Mouse (Mus musculus) hindbrain, embryonic 11.5 days (tissue): ENCODE measurements around the gene Haus4. TPM values are rescaled to one million over a fixed set of nuclear protein-coding genes. Genes with fewer than 3 reads are reported as not detected.
A peak's percentile ranks its signal among the peaks of the same experiment; 100 is the strongest.

ENCODE experiments used
- ATAC-seq: fragments of 200-750 bp; cut with Nextera tagmentation; 2 replicates; pipeline ENCODE4 v1.8.0; 2017; ENCODE audit warnings: mild to moderate bottlenecking, moderate TSS enrichment, moderate library complexity; ENCODE audit not compliant: low FRiP score
- DNase-seq: peaks from one replicate; pipeline ENCODE4 v3.0.0-alpha.2; 2015; ENCODE audit warnings: low spot score
- H3K27ac ChIP-seq: fragments of 300-500 bp; sonication (generic); 2 replicates; pipeline ENCODE4 v1.5.1; 2014; ENCODE audit warnings: mild to moderate bottlenecking, low read depth, low read length
- H3K27me3 ChIP-seq: fragments of 300-500 bp; sonication (generic); 2 replicates; pipeline ENCODE4 v1.6.1; 2014; ENCODE audit warnings: mild to moderate bottlenecking, low read length, moderate library complexity, mixed read lengths; ENCODE audit not compliant: control insufficient read depth, insufficient read depth
- H3K36me3 ChIP-seq: fragments of 300-500 bp; sonication (generic); 2 replicates; pipeline ENCODE4 v1.6.1; 2014; ENCODE audit warnings: mild to moderate bottlenecking, low read length, moderate library complexity, mixed read lengths; ENCODE audit not compliant: control insufficient read depth, insufficient read depth
- H3K4me1 ChIP-seq: fragments of 300-500 bp; sonication (generic); replicated peaks from 2 replicates; pipeline ENCODE4 v1.6.1; 2014; ENCODE audit warnings: low read length, mixed read lengths; ENCODE audit not compliant: control insufficient read depth, insufficient read depth
- H3K4me2 ChIP-seq: fragments of 300-500 bp; sonication (generic); replicated peaks from 2 replicates; pipeline ENCODE4 v1.6.1; 2014; ENCODE audit warnings: mild to moderate bottlenecking, low read depth, low read length
- H3K4me3 ChIP-seq: fragments of 300-500 bp; sonication (generic); 2 replicates; pipeline ENCODE4 v1.5.1; 2014; ENCODE audit warnings: low read depth, low read length
- H3K9ac ChIP-seq: fragments of 300-500 bp; sonication (generic); 2 replicates; pipeline ENCODE4 v1.6.1; 2014; ENCODE audit warnings: low read depth, low read length
- H3K9me3 ChIP-seq: fragments of 300-500 bp; sonication (generic); 2 replicates; pipeline ENCODE4 v1.6.1; 2016; ENCODE audit warnings: low read length; ENCODE audit not compliant: control insufficient read depth
- WGBS: fragments of 180-500 bp; shearing (Covaris S2); extraction: QIAGEN DNeasy Blood & Tissue Kit; methylation state at CpG from one replicate; pipeline ENCODE4 v1.1.7; 2014; 5-methylcytosine and 5-hydroxymethylcytosine counted together
- polyA plus RNA-seq: library from polyadenylated mRNA; unstranded; fragments of >200 nt; fragmentation: Nextera tagmentation; extraction: Ambion mirVana; gene quantifications from 2 replicates; pipeline ENCODE4 v1.2.1, GENCODE M21; 2014

The Haus4 gene
- polyA plus RNA-seq, 1 experiment from 2014 or later = 34.8 TPM

GRCm38 (mm10) chr14:54528007-54528393, 26.4 kb downstream of the Haus4 start:
- 18% methylated on average over 5 of the region's 5 CpGs for WGBS
- Histone ChIP-seq H3K9ac (no peak overlapping the region; the same call in 1 of the 2 replicates), H3K36me3 (no peaks in the 10 kb centered on the region), H3K9me3 (no peaks in the 10 kb centered on the region), H3K27me3 (no peaks in the 10 kb centered on the region), H3K4me2 (no peak overlapping the region), H3K27ac (peak overlapping the region; percentile 82), H3K4me1 (no peaks in the 10 kb centered on the region; the same call in 1 of the 2 replicates), H3K4me3 (no peak overlapping the region)
- DNase-seq (no peak), ATAC-seq (peak; percentile 20; the same call in 1 of the 2 replicates)

DNA sequence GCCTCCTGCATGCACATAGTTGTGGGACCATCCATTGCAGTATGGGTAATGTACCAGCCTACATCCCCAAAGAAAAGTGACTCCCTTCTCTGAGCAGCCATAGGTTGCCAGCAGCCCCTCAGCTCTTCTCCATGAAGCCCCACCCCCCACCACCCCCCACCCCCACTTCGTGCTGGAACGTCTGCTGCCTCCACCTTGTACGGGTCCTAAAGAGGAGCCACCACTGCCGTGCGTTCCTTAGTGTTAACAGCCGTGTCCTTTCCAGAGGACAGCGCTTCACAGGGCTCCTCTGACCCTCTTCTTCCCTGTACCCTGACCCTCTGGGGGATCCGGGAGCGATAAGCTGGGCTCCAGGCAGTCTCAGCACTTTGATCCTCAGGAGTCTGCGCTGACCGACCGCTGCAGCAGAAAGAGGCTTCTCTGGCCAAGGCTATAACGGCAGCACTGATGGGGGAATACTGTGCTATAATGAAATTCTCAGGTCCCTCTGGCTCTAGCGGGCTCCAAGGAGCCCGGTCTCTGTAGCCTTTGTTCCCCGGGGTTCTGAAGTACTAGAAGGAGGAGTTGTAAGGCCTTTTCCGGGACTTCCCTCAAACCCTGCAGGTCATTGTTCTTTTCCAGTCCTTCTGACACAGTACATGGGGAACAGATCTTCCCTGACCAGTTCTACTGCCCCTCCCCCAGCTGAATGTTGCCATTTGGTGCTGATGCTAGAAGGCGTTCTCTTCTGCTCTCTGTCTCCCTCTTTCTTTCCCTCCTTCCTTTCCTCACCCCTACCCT, 27.0 kb downstream of the Haus4 start:
- Histone ChIP-seq H3K9me3 (no peaks in the 10 kb centered on the region), H3K4me2 (peak overlapping the region; percentile 63), H3K27ac (peak overlapping the region; percentile 82), H3K36me3 (no peaks in the 10 kb centered on the region), H3K9ac (peak overlapping the region; percentile 65), H3K4me1 (no peaks in the 10 kb centered on the region; the same call in 1 of the 2 replicates), H3K27me3 (no peaks in the 10 kb centered on the region), H3K4me3 (peak overlapping the region; percentile 33)
- under 1% methylated on average over 18 of the region's 18 CpGs for WGBS
- DNase-seq (peak; percentile 68), ATAC-seq (peak; percentile 81)

- no peak for DNase-seq
- Histone ChIP-seq H3K36me3 (no peaks in the 10 kb centered on the region), H3K27me3 (no peaks in the 10 kb centered on the region), H3K9ac (no peak overlapping the region), H3K4me3 (no peak overlapping the region), H3K9me3 (no peaks in the 10 kb centered on the region), H3K4me2 (no peak overlapping the region), H3K27ac (no peak overlapping the region), H3K4me1 (no peaks in the 10 kb centered on the region; the same call in 1 of the 2 replicates)
- ATAC-seq = no peak
- WGBS = 33% methylated on average over 6 of the region's 6 CpGs
Observed at GRCm38 (mm10) chr14:54523600-54523999, 30.8 kb downstream of the Haus4 start.

DNA sequence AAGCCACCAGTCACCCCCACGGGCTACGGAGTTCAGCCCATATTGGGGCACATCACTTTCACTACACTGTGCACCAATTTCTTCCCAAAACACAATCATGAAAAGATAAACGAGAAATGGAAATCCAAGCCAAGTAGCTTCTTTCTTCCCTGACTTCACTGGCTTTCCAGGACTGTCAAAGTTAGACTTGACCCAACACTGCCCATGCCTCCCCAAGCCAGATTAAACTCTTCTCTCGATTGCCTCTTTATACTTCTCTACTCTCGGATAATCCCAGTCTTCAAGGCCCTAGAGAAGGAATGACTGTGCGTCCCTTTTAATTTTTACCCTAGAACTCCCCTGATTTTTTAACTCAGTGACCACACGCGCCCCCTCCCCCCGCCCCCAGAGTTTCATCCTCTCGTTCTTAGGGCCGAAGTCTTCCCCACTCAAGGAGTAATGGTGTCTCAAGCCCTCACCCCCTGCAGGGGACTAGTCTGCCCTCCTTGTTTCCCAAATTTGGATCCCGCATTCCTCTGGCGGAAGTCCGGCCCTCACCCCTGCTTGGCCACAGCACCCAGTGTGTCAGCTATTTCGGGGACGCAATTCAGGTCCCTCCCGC, 37.6 kb downstream of the Haus4 start:
- Histone ChIP-seq H3K4me2 (peak overlapping the region; percentile 57), H3K27ac (no peak overlapping the region), H3K4me3 (peak overlapping the region; percentile 55), H3K9me3 (no peaks in the 10 kb centered on the region), H3K4me1 (0 out of 2 replicates have a peak, but pooled peaks cover 3% of the 10 kb centered on the region), H3K27me3 (no peaks in the 10 kb centered on the region), H3K36me3 (peaks cover 16% of the 10 kb centered on the region), H3K9ac (peak overlapping the region; percentile 62)
- WGBS = 6% methylated on average over 17 of the region's 17 CpGs
- no peak for DNase-seq
- peak; percentile 10 for ATAC-seq

GRCm38 (mm10) chr14:54509774-54510173, 44.6 kb downstream of the Haus4 start:
- no peaks in the 10 kb centered on the region for H3K4me1 ChIP-seq
- peaks cover 42% of the 10 kb centered on the region for H3K36me3 ChIP-seq
- H3K9ac ChIP-seq = no peak overlapping the region
- 96% methylated on average over 9 of the region's 9 CpGs for WGBS
- no peaks in the 10 kb centered on the region for H3K27me3 ChIP-seq
- no peak for DNase-seq
- no peak for ATAC-seq
- no peak overlapping the region for H3K4me2 ChIP-seq
- no peak overlapping the region for H3K27ac ChIP-seq
- no peaks in the 10 kb centered on the region for H3K9me3 ChIP-seq
- no peak overlapping the region for H3K4me3 ChIP-seq

GRCm38 (mm10) chr14:54503092-54503491, 51.3 kb downstream of the Haus4 start:
- Histone ChIP-seq H3K9ac (no peak overlapping the region), H3K9me3 (no peaks in the 10 kb centered on the region), H3K4me2 (no peak overlapping the region), H3K27ac (no peak overlapping the region), H3K27me3 (no peaks in the 10 kb centered on the region), H3K4me1 (no peaks in the 10 kb centered on the region), H3K4me3 (no peak overlapping the region), H3K36me3 (peaks cover 7% of the 10 kb centered on the region; the same call in 1 of the 2 replicates)
- DNase-seq (no peak), ATAC-seq (no peak)
- WGBS = 78% methylated on average over 2 of the region's 2 CpGs

DNA sequence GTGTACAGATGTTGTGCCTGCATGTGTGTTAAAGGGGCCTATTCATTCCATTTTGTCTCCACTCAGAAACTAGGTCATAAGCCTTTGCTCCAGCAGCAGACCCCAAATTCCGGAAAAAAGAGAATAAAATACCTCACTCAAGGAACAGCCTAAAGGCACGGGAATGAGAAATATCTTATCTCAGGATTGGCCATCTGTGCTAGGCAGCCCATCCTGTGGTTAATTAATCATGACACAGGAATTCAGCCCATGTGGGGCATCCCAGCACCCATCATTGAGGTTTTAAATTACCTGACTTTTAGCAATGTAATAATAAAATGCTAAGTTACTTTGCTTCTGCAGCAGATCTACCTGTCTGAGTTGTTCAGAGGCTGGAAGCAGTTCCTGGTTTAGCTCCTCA, 53.1 kb downstream of the Haus4 start:
- no peaks in the 10 kb centered on the region; the same call in 1 of the 2 replicates for H3K36me3 ChIP-seq
- H3K4me2 ChIP-seq = no peak overlapping the region
- ATAC-seq (no peak), DNase-seq (no peak)
- H3K9me3 ChIP-seq = no peaks in the 10 kb centered on the region
- no peak overlapping the region for H3K9ac ChIP-seq
- 63% methylated on average over 2 of the region's 2 CpGs for WGBS
- no peaks in the 10 kb centered on the region for H3K4me1 ChIP-seq
- H3K4me3 ChIP-seq = no peak overlapping the region
- H3K27ac ChIP-seq = no peak overlapping the region
- no peaks in the 10 kb centered on the region for H3K27me3 ChIP-seq

DNA sequence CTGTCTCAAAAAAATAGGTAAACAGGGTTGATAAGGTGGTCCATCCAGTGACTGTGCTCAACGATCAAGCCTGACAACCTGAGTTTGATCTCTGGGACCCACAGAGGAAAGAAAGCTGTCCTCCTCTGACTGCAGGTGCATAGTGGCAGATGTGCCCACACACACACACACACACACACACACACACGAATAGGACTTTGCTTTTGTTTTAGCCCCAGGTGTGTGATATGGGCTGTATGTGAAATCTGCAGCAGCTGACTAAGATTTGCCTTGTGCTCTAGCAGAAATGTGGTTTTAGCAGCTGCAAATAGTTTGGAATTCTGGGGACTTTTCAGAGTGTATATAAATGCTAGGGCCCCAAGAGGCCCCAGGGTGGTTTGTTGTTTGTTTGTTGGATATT, 55.1 kb downstream of the Haus4 start:
- Histone ChIP-seq H3K9me3 (no peaks in the 10 kb centered on the region), H3K4me3 (no peak overlapping the region), H3K9ac (no peak overlapping the region), H3K27me3 (no peaks in the 10 kb centered on the region), H3K4me2 (no peak overlapping the region), H3K4me1 (no peaks in the 10 kb centered on the region), H3K36me3 (no peaks in the 10 kb centered on the region; the same call in 1 of the 2 replicates), H3K27ac (no peak overlapping the region)
- 80% methylated on average over 2 of the region's 2 CpGs for WGBS
- DNase-seq = no peak
- no peak for ATAC-seq

- DNase-seq (no peak), ATAC-seq (no peak)
- no peak overlapping the region for H3K9ac ChIP-seq
- no peaks in the 10 kb centered on the region for H3K27me3 ChIP-seq
- H3K4me3 ChIP-seq = no peak overlapping the region
- H3K27ac ChIP-seq = no peak overlapping the region
- H3K36me3 ChIP-seq = no peaks in the 10 kb centered on the region; the same call in 1 of the 2 replicates
- WGBS = 87% methylated on average over 14 of the region's 14 CpGs
- H3K4me1 ChIP-seq = no peaks in the 10 kb centered on the region
- no peaks in the 10 kb centered on the region for H3K9me3 ChIP-seq
- no peak overlapping the region for H3K4me2 ChIP-seq
Observed at GRCm38 (mm10) chr14:54496706-54497105, 57.7 kb downstream of the Haus4 start.
